Mouse (Mus musculus): ENCODE measurements around the gene Krt20. TPM values are rescaled to one million over a fixed set of nuclear protein-coding genes. Genes with fewer than 3 reads are reported as not detected.

The Krt20 gene
- polyA plus RNA-seq, 1 experiment from 2014 or later: 101 TPM

Other genes with a start within 250 kb of the Krt20 start
- 142 and 159 TPM in 2 replicates for gene Smarce1, start 207.1 kb downstream of the Krt20 start, polyA plus RNA-seq (2015; fragmentation: Nextera tagmentation; extraction: Ambion mirVana)
- gene Krt222, start 194.1 kb downstream of the Krt20 start, polyA plus RNA-seq (2015; fragmentation: Nextera tagmentation; extraction: Ambion mirVana): 0.22 and 0.54 TPM in 2 replicates
- not detected in 2 replicates for gene Krt24, start 152.9 kb downstream of the Krt20 start, polyA plus RNA-seq (2015; fragmentation: Nextera tagmentation; extraction: Ambion mirVana)
- gene Krt25, start 115.2 kb downstream of the Krt20 start, polyA plus RNA-seq (2015; fragmentation: Nextera tagmentation; extraction: Ambion mirVana): 0.06 and 0.17 TPM in 2 replicates
- not detected in 2 replicates for gene Krt26, start 100.2 kb downstream of the Krt20 start, polyA plus RNA-seq (2015; fragmentation: Nextera tagmentation; extraction: Ambion mirVana)
- gene Krt27, start 87.0 kb downstream of the Krt20 start, polyA plus RNA-seq (2015; fragmentation: Nextera tagmentation; extraction: Ambion mirVana): not detected in 2 replicates
- 0.07 TPM in 1 of 2 replicates, not detected in the other for gene Krt28, start 63.2 kb downstream of the Krt20 start, polyA plus RNA-seq (2015; fragmentation: Nextera tagmentation; extraction: Ambion mirVana)
- gene Krt10, start 48.8 kb downstream of the Krt20 start, polyA plus RNA-seq (2015; fragmentation: Nextera tagmentation; extraction: Ambion mirVana): 15.5 and 16.4 TPM in 2 replicates
- not detected in 2 replicates for gene Krt12, start 15.9 kb downstream of the Krt20 start, polyA plus RNA-seq (2015; fragmentation: Nextera tagmentation; extraction: Ambion mirVana)
- gene Krt23, start 55.0 kb upstream of the Krt20 start, polyA plus RNA-seq (2015; fragmentation: Nextera tagmentation; extraction: Ambion mirVana): 18.4 and 19.6 TPM in 2 replicates
- gene Krt39, start 83.2 kb upstream of the Krt20 start, polyA plus RNA-seq (2015; fragmentation: Nextera tagmentation; extraction: Ambion mirVana): not detected in 2 replicates
- gene Krt40, start 105.0 kb upstream of the Krt20 start, polyA plus RNA-seq (2015; fragmentation: Nextera tagmentation; extraction: Ambion mirVana): not detected in 2 replicates
- not detected in 2 replicates for gene Krtap3-3, start 112.7 kb upstream of the Krt20 start, polyA plus RNA-seq (2015; fragmentation: Nextera tagmentation; extraction: Ambion mirVana)
- gene Krtap3-2, start 118.7 kb upstream of the Krt20 start, polyA plus RNA-seq (2015; fragmentation: Nextera tagmentation; extraction: Ambion mirVana): not detected in 2 replicates
- gene Gm11939, start 121.3 kb upstream of the Krt20 start, polyA plus RNA-seq (2015; fragmentation: Nextera tagmentation; extraction: Ambion mirVana): not detected in 2 replicates
- not detected in 2 replicates for gene Krtap3-1, start 128.5 kb upstream of the Krt20 start, polyA plus RNA-seq (2015; fragmentation: Nextera tagmentation; extraction: Ambion mirVana)
- gene Krtap1-5, start 142.9 kb upstream of the Krt20 start, polyA plus RNA-seq (2015; fragmentation: Nextera tagmentation; extraction: Ambion mirVana): not detected in 2 replicates
- gene Krtap1-4, start 145.5 kb upstream of the Krt20 start, polyA plus RNA-seq (2015; fragmentation: Nextera tagmentation; extraction: Ambion mirVana): not detected in 2 replicates
- gene Krtap1-3, start 153.2 kb upstream of the Krt20 start, polyA plus RNA-seq (2015; fragmentation: Nextera tagmentation; extraction: Ambion mirVana): not detected in 2 replicates
- gene Krtap9-3, start 160.0 kb upstream of the Krt20 start, polyA plus RNA-seq (2015; fragmentation: Nextera tagmentation; extraction: Ambion mirVana): not detected in 2 replicates
- not detected in 2 replicates for gene Gm11938, start 165.2 kb upstream of the Krt20 start, polyA plus RNA-seq (2015; fragmentation: Nextera tagmentation; extraction: Ambion mirVana)
- not detected in 2 replicates for gene Gm11937, start 172.0 kb upstream of the Krt20 start, polyA plus RNA-seq (2015; fragmentation: Nextera tagmentation; extraction: Ambion mirVana)
- not detected in 2 replicates for gene Krtap2-4, start 176.7 kb upstream of the Krt20 start, polyA plus RNA-seq (2015; fragmentation: Nextera tagmentation; extraction: Ambion mirVana)
- not detected in 2 replicates for gene Gm11562, start 182.3 kb upstream of the Krt20 start, polyA plus RNA-seq (2015; fragmentation: Nextera tagmentation; extraction: Ambion mirVana)
- gene Krtap4-1, start 190.1 kb upstream of the Krt20 start, polyA plus RNA-seq (2015; fragmentation: Nextera tagmentation; extraction: Ambion mirVana): not detected in 2 replicates
- not detected in 2 replicates for gene Krtap4-2, start 196.9 kb upstream of the Krt20 start, polyA plus RNA-seq (2015; fragmentation: Nextera tagmentation; extraction: Ambion mirVana)
- gene Krtap4-7, start 205.9 kb upstream of the Krt20 start, polyA plus RNA-seq (2015; fragmentation: Nextera tagmentation; extraction: Ambion mirVana): not detected in 2 replicates
- gene Gm11555, start 212.1 kb upstream of the Krt20 start, polyA plus RNA-seq (2015; fragmentation: Nextera tagmentation; extraction: Ambion mirVana): not detected in 2 replicates
- not detected in 2 replicates for gene Gm11563, start 220.8 kb upstream of the Krt20 start, polyA plus RNA-seq (2015; fragmentation: Nextera tagmentation; extraction: Ambion mirVana)
- not detected in 2 replicates for gene Krtap4-6, start 227.8 kb upstream of the Krt20 start, polyA plus RNA-seq (2015; fragmentation: Nextera tagmentation; extraction: Ambion mirVana)